Mouse (Mus musculus) cortical plate, adult 2 months (tissue): ENCODE data around the gene Crybb1.

Experiments used
- CTCF ChIP-seq: fragments of 200-500 bp; IDR thresholded peaks from 2 replicates; pipeline ENCODE4 v1.5.1; 2011; ENCODE audit warnings: mild to moderate bottlenecking, control low read depth, low read length; ENCODE audit not compliant: insufficient read depth; ENCODE audit errors: extremely low read depth
- POLR2A ChIP-seq: fragments of 200-500 bp; IDR thresholded peaks from 2 replicates; pipeline ENCODE4 v1.6.1; 2011; ENCODE audit warnings: mild to moderate bottlenecking, low read length, control low read depth; ENCODE audit not compliant: insufficient read depth; ENCODE audit errors: extremely low read depth

- no peak for TF ChIP-seq POLR2A
- no peak for TF ChIP-seq CTCF
Observed at GRCm38 (mm10) chr5:112299399-112299798, 43.8 kb downstream of the Crybb1 start.
